Mouse (Mus musculus) kidney, embryonic 15.5 days (tissue): ENCODE data around the gene Foxn3. TPM values are rescaled to one million over a fixed set of nuclear protein-coding genes. Genes with fewer than 3 reads are reported as not detected.

Source experiments
- ATAC-seq: fragments of 200-750 bp; cut with Nextera tagmentation; replicated peaks from 2 replicates; pipeline ENCODE4 v1.8.0; 2017; ENCODE audit warnings: moderate TSS enrichment; ENCODE audit not compliant: low FRiP score
- H3K27ac ChIP-seq: fragments of 300-500 bp; sonication (generic); 2 replicates; pipeline ENCODE4 v1.5.1; 2015; ENCODE audit warnings: mild to moderate bottlenecking, inconsistent platforms
- H3K27me3 ChIP-seq: fragments of 300-500 bp; sonication (generic); 2 replicates; pipeline ENCODE4 v1.6.1; 2015; ENCODE audit warnings: inconsistent platforms
- H3K36me3 ChIP-seq: fragments of 300-500 bp; sonication (generic); 2 replicates; pipeline ENCODE4 v1.6.1; 2015; ENCODE audit warnings: inconsistent platforms
- H3K4me1 ChIP-seq: fragments of 300-500 bp; sonication (generic); 2 replicates; pipeline ENCODE4 v1.6.1; 2015; ENCODE audit warnings: inconsistent platforms
- H3K4me2 ChIP-seq: fragments of 300-500 bp; sonication (generic); 2 replicates; pipeline ENCODE4 v1.6.1; 2015; ENCODE audit warnings: moderate library complexity, mild to moderate bottlenecking, inconsistent platforms
- H3K4me3 ChIP-seq: fragments of 300-500 bp; sonication (generic); replicated peaks from 2 replicates; pipeline ENCODE4 v1.5.1; 2015; ENCODE audit warnings: mild to moderate bottlenecking, inconsistent platforms
- H3K9ac ChIP-seq: fragments of 300-500 bp; sonication (generic); 2 replicates; pipeline ENCODE4 v1.6.1; 2015; ENCODE audit warnings: mild to moderate bottlenecking, inconsistent platforms
- H3K9me3 ChIP-seq: fragments of 300-500 bp; sonication (generic); replicated peaks from 2 replicates; pipeline ENCODE4 v1.6.1; 2016; ENCODE audit warnings: inconsistent platforms
- WGBS: fragments of 180-500 bp; shearing (Covaris S2); methylation state at CpG from one replicate; pipeline ENCODE4 v1.1.7; 2015; ENCODE audit warnings: mixed read lengths; 5-methylcytosine and 5-hydroxymethylcytosine counted together
- polyA plus RNA-seq: library from polyadenylated mRNA; unstranded; fragments of >200 nt; fragmentation: Nextera tagmentation; extraction: Ambion mirVana; gene quantifications from 2 replicates; pipeline ENCODE4 v1.2.1, GENCODE M21; 2015

Foxn3 gene
- polyA plus RNA-seq, 1 experiment from 2014 or later, result 65.7 TPM

GRCm38 (mm10) chr12:99473406-99474133 lies 89.8 kb downstream of the Foxn3 start:
- H3K27me3 ChIP-seq, result no peaks in the 10 kb centered on the region
- H3K36me3 ChIP-seq, result no peaks in the 10 kb centered on the region
- ATAC-seq, result no peak
- H3K4me1 ChIP-seq, result peaks cover 6% of the 10 kb centered on the region; the same call in 1 of the 2 replicates
- no peak overlapping the region for H3K9ac ChIP-seq
- H3K4me3 ChIP-seq, result no peak overlapping the region
- no peaks in the 10 kb centered on the region for H3K9me3 ChIP-seq
- H3K27ac ChIP-seq, result no peak overlapping the region
- H3K4me2 ChIP-seq, result no peak overlapping the region
- WGBS, result 72% methylated on average over 10 of the region's 10 CpGs

GRCm38 (mm10) chr12:99471431-99471830 lies 92.0 kb downstream of the Foxn3 start:
- peaks cover 18% of the 10 kb centered on the region for H3K4me1 ChIP-seq
- H3K9ac ChIP-seq, result no peak overlapping the region
- no peak overlapping the region for H3K4me3 ChIP-seq
- no peaks in the 10 kb centered on the region for H3K9me3 ChIP-seq
- H3K36me3 ChIP-seq, result no peaks in the 10 kb centered on the region
- H3K4me2 ChIP-seq, result no peak overlapping the region
- no peaks in the 10 kb centered on the region for H3K27me3 ChIP-seq
- 72% methylated on average over 7 of the region's 7 CpGs for WGBS
- no peak for ATAC-seq
- H3K27ac ChIP-seq, result no peak overlapping the region

GRCm38 (mm10) chr12:99467884-99468311 lies 95.5 kb downstream of the Foxn3 start:
- Histone ChIP-seq H3K9me3 (no peaks in the 10 kb centered on the region), H3K4me3 (no peak overlapping the region), H3K27ac (no peak overlapping the region), H3K36me3 (no peaks in the 10 kb centered on the region), H3K4me1 (peaks cover 18% of the 10 kb centered on the region), H3K4me2 (peak overlapping the region; percentile 33), H3K9ac (no peak overlapping the region), H3K27me3 (no peaks in the 10 kb centered on the region)
- WGBS, result 49% methylated on average over 15 of the region's 15 CpGs
- peak; percentile 54 for ATAC-seq

GRCm38 (mm10) chr12:99467256-99467883 lies 96.0 kb downstream of the Foxn3 start:
- no peak for ATAC-seq
- H3K9ac ChIP-seq, result no peak overlapping the region
- WGBS, result 83% methylated on average over 12 of the region's 12 CpGs
- H3K27me3 ChIP-seq, result no peaks in the 10 kb centered on the region
- peak overlapping the region; percentile 33 for H3K4me2 ChIP-seq
- H3K4me1 ChIP-seq, result peaks cover 18% of the 10 kb centered on the region
- H3K27ac ChIP-seq, result no peak overlapping the region
- H3K36me3 ChIP-seq, result no peaks in the 10 kb centered on the region
- no peaks in the 10 kb centered on the region for H3K9me3 ChIP-seq
- no peak overlapping the region for H3K4me3 ChIP-seq

GRCm38 (mm10) chr12:99466426-99466825 lies 97.0 kb downstream of the Foxn3 start:
- Histone ChIP-seq H3K27me3 (no peaks in the 10 kb centered on the region), H3K27ac (no peak overlapping the region), H3K36me3 (no peaks in the 10 kb centered on the region), H3K9me3 (no peaks in the 10 kb centered on the region), H3K9ac (no peak overlapping the region), H3K4me2 (no peak overlapping the region), H3K4me1 (peaks cover 18% of the 10 kb centered on the region), H3K4me3 (no peak overlapping the region)
- WGBS, result 88% methylated on average over 5 of the region's 5 CpGs
- no peak for ATAC-seq

GRCm38 (mm10) chr12:99464291-99464690 lies 99.1 kb downstream of the Foxn3 start:
- H3K27ac ChIP-seq, result no peak overlapping the region
- no peaks in the 10 kb centered on the region for H3K9me3 ChIP-seq
- 73% methylated on average over 5 of the region's 5 CpGs for WGBS
- no peak overlapping the region for H3K4me3 ChIP-seq
- peaks cover 15% of the 10 kb centered on the region for H3K4me1 ChIP-seq
- H3K4me2 ChIP-seq, result no peak overlapping the region
- H3K36me3 ChIP-seq, result no peaks in the 10 kb centered on the region
- no peaks in the 10 kb centered on the region for H3K27me3 ChIP-seq
- H3K9ac ChIP-seq, result no peak overlapping the region
- no peak for ATAC-seq

GRCm38 (mm10) chr12:99462846-99463245 lies 100.5 kb downstream of the Foxn3 start:
- no peak for ATAC-seq
- WGBS, result 90% methylated on average over 1 of the region's 1 CpGs
- Histone ChIP-seq H3K27ac (no peak overlapping the region), H3K36me3 (no peaks in the 10 kb centered on the region), H3K4me3 (no peak overlapping the region), H3K4me1 (peaks cover 5% of the 10 kb centered on the region), H3K9me3 (no peaks in the 10 kb centered on the region), H3K4me2 (no peak overlapping the region), H3K27me3 (no peaks in the 10 kb centered on the region), H3K9ac (no peak overlapping the region)

- Histone ChIP-seq H3K9me3 (no peaks in the 10 kb centered on the region), H3K4me2 (no peak overlapping the region), H3K36me3 (no peaks in the 10 kb centered on the region), H3K4me3 (no peak overlapping the region), H3K4me1 (peaks cover 5% of the 10 kb centered on the region; the same call in 1 of the 2 replicates), H3K9ac (no peak overlapping the region), H3K27me3 (no peaks in the 10 kb centered on the region), H3K27ac (no peak overlapping the region)
- ATAC-seq, result no peak
Measured at GRCm38 (mm10) chr12:99462302-99462701, 101.1 kb downstream of the Foxn3 start.

GRCm38 (mm10) chr12:99457521-99458205 lies 105.7 kb downstream of the Foxn3 start:
- peaks cover 16% of the 10 kb centered on the region for H3K4me1 ChIP-seq
- no peaks in the 10 kb centered on the region for H3K36me3 ChIP-seq
- H3K4me2 ChIP-seq, result no peak overlapping the region
- no peaks in the 10 kb centered on the region for H3K27me3 ChIP-seq
- H3K4me3 ChIP-seq, result no peak overlapping the region
- ATAC-seq, result peak; percentile 36; the same call in 1 of the 2 replicates
- no peak overlapping the region for H3K27ac ChIP-seq
- WGBS, result 66% methylated on average over 10 of the region's 10 CpGs
- no peaks in the 10 kb centered on the region for H3K9me3 ChIP-seq
- H3K9ac ChIP-seq, result no peak overlapping the region

GRCm38 (mm10) chr12:99455580-99455979 lies 107.8 kb downstream of the Foxn3 start:
- no peaks in the 10 kb centered on the region for H3K9me3 ChIP-seq
- peaks cover 16% of the 10 kb centered on the region for H3K4me1 ChIP-seq
- no peaks in the 10 kb centered on the region for H3K36me3 ChIP-seq
- no peaks in the 10 kb centered on the region for H3K27me3 ChIP-seq
- H3K4me3 ChIP-seq, result no peak overlapping the region
- H3K9ac ChIP-seq, result no peak overlapping the region
- no peak for ATAC-seq
- H3K4me2 ChIP-seq, result no peak overlapping the region
- 94% methylated on average over 8 of the region's 8 CpGs for WGBS
- H3K27ac ChIP-seq, result no peak overlapping the region

GRCm38 (mm10) chr12:99454394-99454793 lies 109.0 kb downstream of the Foxn3 start:
- ATAC-seq, result peak; percentile 58
- Histone ChIP-seq H3K4me1 (peaks cover 16% of the 10 kb centered on the region), H3K36me3 (no peaks in the 10 kb centered on the region), H3K9ac (no peak overlapping the region), H3K9me3 (no peaks in the 10 kb centered on the region), H3K27ac (no peak overlapping the region), H3K4me2 (no peak overlapping the region), H3K4me3 (no peak overlapping the region), H3K27me3 (no peaks in the 10 kb centered on the region)
- 32% methylated on average over 9 of the region's 9 CpGs for WGBS

GRCm38 (mm10) chr12:99453797-99454196 lies 109.6 kb downstream of the Foxn3 start:
- no peak overlapping the region for H3K4me2 ChIP-seq
- H3K4me3 ChIP-seq, result no peak overlapping the region
- H3K27ac ChIP-seq, result no peak overlapping the region
- no peak for ATAC-seq
- H3K36me3 ChIP-seq, result no peaks in the 10 kb centered on the region
- H3K4me1 ChIP-seq, result peaks cover 16% of the 10 kb centered on the region
- no peaks in the 10 kb centered on the region for H3K27me3 ChIP-seq
- no peaks in the 10 kb centered on the region for H3K9me3 ChIP-seq
- H3K9ac ChIP-seq, result no peak overlapping the region
- 38% methylated on average over 4 of the region's 4 CpGs for WGBS
